Mouse (Mus musculus) cerebellum, adult 2 months (tissue): Measurements from ENCODE around the gene Aoc1. TPM values are rescaled to one million over a fixed set of nuclear protein-coding genes. Genes with fewer than 3 reads are reported as not detected.
A peak's percentile ranks its signal among the peaks of the same experiment; 100 is the strongest.

ENCODE experiments used
- DNase-seq, 2 experiments: peaks; one replicate each; pipeline ENCODE4 v3.0.0; 2021
- H3K27ac ChIP-seq: fragments of 200-500 bp; 2 replicates; pipeline ENCODE4 v1.5.1; 2012; ENCODE audit warnings: low read length, control low read depth, inconsistent platforms; ENCODE audit not compliant: insufficient read depth
- H3K27me3 ChIP-seq: fragments of 200-500 bp; 2 replicates; pipeline ENCODE4 v1.6.1; 2012; ENCODE audit warnings: inconsistent platforms, mild to moderate bottlenecking, low read length, moderate library complexity; ENCODE audit not compliant: control insufficient read depth, insufficient read depth
- H3K4me1 ChIP-seq: fragments of 200-500 bp; 2 replicates; pipeline ENCODE4 v1.6.1; 2011; ENCODE audit warnings: low read length; ENCODE audit not compliant: control insufficient read depth, insufficient read depth
- H3K4me3 ChIP-seq: fragments of 200-500 bp; replicated peaks from 2 replicates; pipeline ENCODE3; 2011; ENCODE audit warnings: mild to moderate bottlenecking, low read depth, low read length, control low read depth; ENCODE audit not compliant: insufficient read depth
- CTCF ChIP-seq: fragments of 200-500 bp; IDR thresholded peaks from 2 replicates; pipeline ENCODE4 v1.5.1; 2011; ENCODE audit warnings: low read depth, mild to moderate bottlenecking, control low read depth, low read length, moderate library complexity, borderline replicate concordance; ENCODE audit not compliant: insufficient read depth
- POLR2A ChIP-seq: fragments of 200-500 bp; IDR thresholded peaks from 2 replicates; pipeline ENCODE4 v1.6.1; 2011; ENCODE audit warnings: low read length, control low read depth, borderline replicate concordance; ENCODE audit not compliant: insufficient read depth
- WGBS: fragments of 180-500 bp; shearing (Covaris S2); methylation state at CpG from one replicate; pipeline ENCODE4 v1.1.7; 2018; 5-methylcytosine and 5-hydroxymethylcytosine counted together
- polyA plus RNA-seq: library from polyadenylated mRNA; depleted of rRNA; stranded (reverse); fragments of >200 nt; gene quantifications from 2 replicates; pipeline ENCODE4 v1.2.3, GENCODE M21; 2012

The Aoc1 gene
- polyA plus RNA-seq, 1 experiment, result 0.31 TPM

DNA sequence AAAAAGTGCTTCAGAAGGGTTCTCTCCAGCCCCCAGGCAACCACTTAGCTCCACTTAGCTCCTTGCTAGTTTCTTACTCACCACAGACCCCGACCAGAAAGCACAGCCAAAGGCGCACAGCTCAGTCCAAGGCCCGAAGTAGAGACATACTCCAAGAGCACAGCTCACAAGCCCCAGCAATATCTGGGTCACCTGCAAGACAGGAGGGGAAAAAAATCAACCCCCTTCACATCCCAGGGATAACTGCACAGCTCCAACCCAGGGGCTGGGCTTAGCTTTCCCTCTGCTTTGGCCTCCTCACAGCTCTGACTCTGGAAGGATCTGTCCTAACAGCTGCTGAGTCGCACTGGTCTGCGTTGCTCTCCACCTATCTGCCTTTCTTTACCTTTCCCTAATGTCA, 36.5 kb upstream of the Aoc1 start:
- WGBS, result 89% methylated on average over 5 of the region's 5 CpGs
- no peaks in the 10 kb centered on the region for H3K4me1 ChIP-seq
- no peak for DNase-seq
- H3K4me3 ChIP-seq, result no peak overlapping the region
- H3K27ac ChIP-seq, result no peak overlapping the region
- TF ChIP-seq CTCF, result no peak
- no peaks in the 10 kb centered on the region for H3K27me3 ChIP-seq

DNA sequence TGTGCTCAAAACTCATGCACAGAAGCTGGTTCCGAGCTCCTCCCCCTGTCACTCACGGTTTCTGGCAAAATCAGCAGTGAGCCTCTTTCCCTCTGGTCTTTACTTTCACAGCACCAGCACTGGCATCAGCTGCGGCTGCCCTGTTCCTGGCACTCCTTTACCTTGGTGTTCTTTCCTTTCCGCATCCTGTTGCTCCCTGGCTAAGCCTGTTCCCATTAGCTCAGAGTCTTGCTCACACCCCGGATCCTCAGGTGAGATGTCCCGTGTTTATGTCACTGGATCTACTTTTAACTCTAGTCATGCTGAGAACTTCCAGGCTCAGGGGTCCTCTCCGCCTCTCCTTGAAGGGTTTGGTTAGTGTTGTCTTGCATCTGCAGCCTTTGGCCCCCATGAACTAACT, 35.2 kb upstream of the Aoc1 start:
- no peak for TF ChIP-seq POLR2A
- TF ChIP-seq CTCF, result no peak
- H3K27ac ChIP-seq, result no peak overlapping the region
- H3K4me3 ChIP-seq, result no peak overlapping the region
- no peaks in the 10 kb centered on the region for H3K27me3 ChIP-seq
- 72% methylated on average over 7 of the region's 7 CpGs for WGBS
- no peak for DNase-seq
- peaks cover 4% of the 10 kb centered on the region for H3K4me1 ChIP-seq

DNA sequence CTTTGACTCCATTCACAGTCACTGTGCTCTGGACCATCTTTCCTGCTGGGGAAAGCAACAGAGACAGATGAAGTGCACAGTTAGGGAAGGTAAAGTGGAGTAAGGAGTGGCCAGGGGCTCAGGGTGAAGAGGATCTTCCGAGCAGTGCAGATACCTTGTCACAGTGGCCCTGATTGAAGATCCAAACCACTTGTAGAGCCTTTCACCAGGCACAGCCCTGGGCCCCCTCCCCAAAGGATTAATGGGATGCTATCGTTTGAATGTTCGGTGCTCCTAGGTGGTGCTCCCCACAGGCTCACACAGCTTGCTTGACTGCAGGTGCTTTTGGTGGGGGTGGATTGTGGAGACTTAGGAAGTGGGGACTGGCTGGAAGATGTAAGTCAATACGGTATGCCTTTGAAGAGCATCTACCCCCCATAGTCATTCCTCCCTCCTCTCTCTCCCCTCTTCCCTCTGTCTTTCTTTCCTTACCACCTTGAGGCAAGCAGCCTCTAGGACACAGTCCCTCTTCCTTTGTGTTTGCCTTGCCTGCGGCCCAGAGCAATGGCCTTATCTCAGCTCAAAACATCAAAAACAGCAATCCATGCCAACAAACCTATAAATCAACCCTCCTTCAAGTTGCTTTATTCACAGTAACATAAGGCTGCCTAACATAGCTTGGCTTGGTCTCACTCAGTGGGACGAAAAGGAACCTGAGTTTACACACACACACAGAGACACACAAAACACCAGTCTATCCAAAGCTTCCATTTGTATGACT, 34.2 kb upstream of the Aoc1 start:
- DNase-seq, result no peak
- Histone ChIP-seq H3K27me3 (no peaks in the 10 kb centered on the region), H3K4me1 (peaks cover 4% of the 10 kb centered on the region), H3K27ac (no peak overlapping the region), H3K4me3 (no peak overlapping the region)
- WGBS, result 73% methylated on average over 6 of the region's 6 CpGs
- TF ChIP-seq CTCF (no peak), POLR2A (no peak)

DNA sequence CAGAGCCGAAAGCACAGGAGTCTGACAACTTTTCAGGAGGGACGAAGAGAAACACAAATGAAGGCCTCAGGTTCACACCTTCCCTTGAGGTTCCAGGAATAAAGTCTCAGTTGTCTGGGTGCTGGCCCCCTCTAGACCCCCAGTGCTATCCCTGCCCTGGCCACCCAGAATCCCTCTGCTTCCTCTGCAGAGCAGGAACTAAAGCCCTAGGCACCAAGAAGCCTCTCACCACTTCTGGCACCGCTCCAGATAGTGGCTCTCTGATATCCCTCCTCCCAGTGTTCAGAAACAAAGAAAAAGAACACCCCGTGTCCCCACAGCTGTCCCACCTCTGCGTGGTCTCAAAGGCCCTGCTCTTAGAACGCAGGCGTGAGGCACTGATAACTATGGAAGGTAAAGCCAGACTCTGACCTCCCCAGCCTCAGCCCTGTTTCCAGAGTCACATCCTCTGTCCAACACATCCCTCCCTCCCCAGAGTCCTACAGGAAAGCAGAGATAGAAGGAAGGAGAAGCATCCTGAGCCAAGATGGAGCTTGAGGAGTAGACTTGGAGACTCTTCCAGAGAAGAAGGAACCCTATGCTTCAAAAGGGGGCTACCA, 32.2 kb upstream of the Aoc1 start, which contains the start of gene Tmem176a:
Tmem176a (plus strand) TSS at position 549 of the 599 bp plus-strand sequence.
- peaks cover 4% of the 10 kb centered on the region for H3K4me1 ChIP-seq
- DNase-seq, result no peak
- peak within 1 kb of the TSS; percentile 2 for H3K4me3 ChIP-seq
- no peaks in the 10 kb centered on the region for H3K27me3 ChIP-seq
- 30% methylated on average over 7 of the region's 7 CpGs for WGBS
- TF ChIP-seq POLR2A, result no peak
- TF ChIP-seq CTCF, result no peak
- no peak within 1 kb of the TSS for H3K27ac ChIP-seq

DNA sequence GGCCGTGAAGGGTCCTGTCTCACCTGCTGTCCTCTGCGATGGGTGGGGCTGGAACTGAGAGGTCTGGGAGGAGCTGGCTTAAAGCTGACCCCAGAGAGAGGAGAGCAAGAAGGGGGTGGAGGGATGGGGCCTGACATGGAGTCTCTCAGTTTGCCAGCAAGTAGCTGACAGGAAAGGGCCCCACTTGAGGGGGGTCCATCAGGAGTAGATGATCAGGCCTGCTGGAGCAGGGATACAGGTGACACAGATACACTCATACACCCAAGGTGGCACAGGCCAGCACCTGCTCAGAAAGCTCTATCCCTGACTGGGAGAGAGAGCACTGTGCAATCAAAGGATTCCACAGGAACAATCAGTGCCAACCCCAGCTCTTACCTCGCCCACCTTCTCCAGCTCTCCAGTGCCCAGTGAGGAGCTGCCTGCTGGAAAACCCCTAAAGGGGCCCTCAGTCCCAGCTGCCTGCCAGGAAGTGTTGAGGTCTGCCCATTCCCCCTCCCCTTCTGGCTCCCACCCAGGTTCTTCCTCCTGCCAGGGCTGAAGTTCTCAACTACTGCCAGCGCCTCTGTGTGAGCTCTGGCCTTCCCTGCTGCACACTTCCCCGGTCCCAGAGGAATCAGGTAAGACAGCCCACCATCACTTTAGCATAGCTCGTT, 31.6 kb upstream of the Aoc1 start, which contains the start of gene Tmem176b:
Tmem176b (minus strand) TSS at position 524 of the 653 bp plus-strand sequence.
- 26% methylated on average over 6 of the region's 6 CpGs for whole genome bisulfite sequencing
- peaks cover 4% of the 10 kb centered on the region for H3K4me1 ChIP-seq
- H3K27me3 ChIP-seq, result no peaks in the 10 kb centered on the region
- DNase-seq, result peak; percentile 41 to 57
- H3K4me3 ChIP-seq, result peak within 1 kb of the TSS; percentile 2
- TF ChIP-seq POLR2A, result no peak
- no peak for TF ChIP-seq CTCF
- H3K27ac ChIP-seq, result no peak within 1 kb of the TSS

DNA sequence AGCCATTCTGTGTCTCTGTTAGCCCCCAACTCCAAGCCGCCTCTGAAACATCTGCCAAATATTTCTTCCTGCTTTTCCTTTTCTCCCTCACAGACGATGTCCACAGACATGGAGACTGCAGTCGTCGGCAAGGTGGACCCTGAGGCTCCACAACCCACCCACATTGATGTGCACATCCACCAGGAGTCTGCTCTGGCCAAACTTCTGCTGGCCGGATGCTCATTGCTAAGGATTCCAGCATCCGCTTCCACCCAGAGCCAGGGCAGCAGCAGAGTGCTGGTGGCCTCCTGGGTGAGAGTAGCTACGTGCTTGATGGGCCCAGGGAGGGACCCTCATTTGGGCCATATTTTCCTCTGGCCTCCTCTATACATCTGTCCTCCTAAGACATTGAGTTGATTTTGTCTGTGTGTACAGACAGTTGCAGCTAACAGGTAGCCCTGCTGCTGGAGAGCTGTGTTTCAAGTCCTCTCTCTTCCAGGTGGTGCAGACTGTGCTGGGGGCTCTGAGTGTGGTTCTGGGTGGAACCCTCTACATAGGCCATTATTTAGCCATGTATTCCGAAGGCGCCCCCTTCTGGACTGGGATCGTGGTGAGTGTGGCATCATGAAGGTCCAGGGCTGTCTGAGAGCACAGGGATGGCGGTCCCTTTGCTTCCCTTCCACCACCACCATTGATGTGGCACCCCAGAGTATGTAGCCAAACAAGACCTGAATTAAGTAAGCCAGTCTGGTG, 30.4 kb upstream of the Aoc1 start:
- Histone ChIP-seq H3K4me1 (peaks cover 4% of the 10 kb centered on the region), H3K4me3 (no peak overlapping the region), H3K27ac (no peak overlapping the region), H3K27me3 (no peaks in the 10 kb centered on the region)
- WGBS, result 64% methylated on average over 11 of the region's 11 CpGs
- TF ChIP-seq CTCF, result no peak
- no peak for TF ChIP-seq POLR2A
- no peak for DNase-seq

DNA sequence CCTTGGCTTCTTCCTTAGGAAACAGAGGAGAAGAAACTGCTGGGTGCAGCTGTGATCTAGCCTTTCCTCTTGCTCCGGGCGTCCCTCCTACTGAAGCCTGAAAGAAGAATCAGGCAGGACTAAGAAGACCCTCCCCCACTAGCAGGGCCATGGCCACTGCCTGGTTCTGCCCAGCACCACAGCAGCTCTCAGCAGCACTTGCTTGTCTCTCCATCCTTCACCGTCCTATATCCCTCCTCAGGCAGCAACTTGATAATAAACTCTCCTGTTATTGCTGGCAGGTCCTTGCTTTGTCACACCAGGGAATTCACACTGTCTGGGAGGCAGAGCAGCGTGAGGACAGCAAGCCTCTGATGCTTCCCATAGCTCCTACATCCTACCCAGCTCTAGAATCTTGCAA, 27.6 kb upstream of the Aoc1 start:
- no peak for TF ChIP-seq CTCF
- no peak for TF ChIP-seq POLR2A
- 54% methylated on average over 4 of the region's 4 CpGs for WGBS
- no peak overlapping the region for H3K4me3 ChIP-seq
- no peak overlapping the region for H3K27ac ChIP-seq
- no peaks in the 10 kb centered on the region for H3K27me3 ChIP-seq
- no peak for DNase-seq
- H3K4me1 ChIP-seq, result peaks cover 4% of the 10 kb centered on the region
